Mouse (Mus musculus) liver, postnatal 0 days (tissue): Measurements from ENCODE around the gene Tcte2.

Experiments
- CTCF ChIP-seq: sonication (generic); IDR thresholded peaks from 2 replicates; pipeline ENCODE4 v1.5.1; 2016; ENCODE audit warnings: antibody characterized with exemption, low read depth
- EP300 ChIP-seq: IDR thresholded peaks from 2 replicates; pipeline ENCODE4 v1.6.1; 2016; ENCODE audit warnings: antibody characterized with exemption, low read depth, mild to moderate bottlenecking

DNA sequence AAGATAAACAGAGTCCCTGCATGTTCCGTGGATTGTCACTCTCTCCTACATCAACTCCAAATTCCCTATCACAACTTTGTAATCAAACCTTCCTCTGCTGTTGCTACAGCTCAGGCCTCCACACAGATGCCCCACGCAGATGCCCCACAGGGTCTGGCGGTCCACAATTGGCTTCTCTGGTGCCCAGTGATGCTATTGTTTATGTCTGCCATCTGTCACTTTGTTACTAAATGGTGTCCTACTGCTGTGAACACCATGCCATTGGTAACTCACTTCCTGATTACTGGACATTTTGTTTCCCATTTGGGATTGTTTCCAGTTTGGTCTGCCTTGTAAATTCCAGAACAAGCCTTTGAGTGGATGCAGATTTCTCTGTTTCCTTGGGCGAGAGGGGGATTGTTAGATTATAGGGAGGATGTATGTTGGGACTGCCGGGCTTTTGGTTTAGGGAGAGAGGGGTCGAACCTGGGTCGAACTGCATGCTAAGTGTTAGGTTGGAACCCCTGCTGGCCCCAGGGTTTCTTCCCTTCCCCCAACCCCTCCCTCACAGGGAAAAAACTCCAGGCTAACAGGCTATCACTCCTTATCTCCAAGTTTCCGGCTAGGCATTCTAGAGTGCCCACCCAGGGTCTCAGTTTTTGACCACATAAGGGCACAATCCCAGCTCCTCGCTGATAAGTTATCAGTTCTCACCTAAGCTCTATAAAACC lies 57.9 kb downstream of the Tcte2 start:
- TF ChIP-seq CTCF (no peak), EP300 (no peak)
